Mouse (Mus musculus): ENCODE measurements around the gene Anks1. TPM values are rescaled to one million over a fixed set of nuclear protein-coding genes. Genes with fewer than 3 reads are reported as not detected.

The Anks1 gene
- total RNA-seq, 1 experiment from 2014 or later, result 16.1 TPM

DNA sequence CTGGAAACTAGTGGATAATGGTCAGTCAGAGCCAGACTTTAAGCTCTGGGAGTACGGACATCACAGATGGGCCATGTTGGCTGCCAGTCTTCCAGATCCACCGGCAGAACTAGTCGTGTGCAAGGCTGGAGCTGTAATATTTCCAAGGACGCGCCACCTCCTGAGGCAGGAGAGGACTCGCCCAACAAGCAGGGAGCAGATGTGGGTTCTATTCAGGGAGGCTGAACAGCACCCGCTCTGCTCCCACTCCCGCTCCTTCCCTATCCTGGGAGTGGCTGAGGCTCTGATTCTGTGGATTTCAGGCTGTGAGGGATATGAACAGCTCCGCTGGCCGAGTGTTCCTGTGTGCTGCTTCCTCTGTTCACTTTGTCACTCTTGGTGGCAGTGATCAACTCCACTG lies 121.3 kb downstream of the Anks1 start:
- no peak for ATAC-seq (replicated peaks; ENCODE audit: insufficient number of reproducible peaks, low FRiP score, low TSS enrichment, poor library complexity, severe bottlenecking)

- no peak for ATAC-seq (replicated peaks; ENCODE audit: insufficient number of reproducible peaks, low FRiP score, low TSS enrichment, poor library complexity, severe bottlenecking)
Observed at GRCm38 (mm10) chr17:28031281-28031941, 122.3 kb downstream of the Anks1 start.

- ATAC-seq (replicated peaks; ENCODE audit: insufficient number of reproducible peaks, low FRiP score, low TSS enrichment, poor library complexity, severe bottlenecking), result no peak
Observed at GRCm38 (mm10) chr17:28032219-28032618, 123.1 kb downstream of the Anks1 start.

DNA sequence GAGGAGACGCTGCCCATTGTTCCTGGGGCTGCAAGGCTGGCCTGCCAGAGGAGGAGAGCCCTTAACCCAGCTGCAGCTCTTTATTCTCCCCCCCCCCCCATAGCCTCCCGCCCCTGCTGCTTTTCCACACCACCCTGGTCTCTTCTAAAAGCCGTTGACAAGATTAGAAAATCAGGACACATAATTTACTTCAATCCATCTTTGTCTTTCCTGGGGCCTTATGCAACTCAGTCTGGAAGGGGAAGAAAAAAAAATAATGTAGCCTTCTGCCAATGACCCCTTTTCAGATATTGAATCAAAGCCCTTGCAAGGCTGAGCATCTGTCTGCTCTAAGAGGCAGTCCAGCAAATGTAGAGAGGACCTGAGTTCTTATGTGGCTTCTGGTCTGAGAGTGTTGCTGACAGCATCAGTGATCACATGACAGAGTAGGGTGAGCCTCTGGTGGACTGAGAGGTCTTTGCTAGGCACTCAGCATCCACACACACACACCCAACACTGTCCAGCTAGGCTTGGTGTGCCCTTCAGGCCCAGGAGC lies 124.0 kb downstream of the Anks1 start:
- no peak for ATAC-seq (replicated peaks; ENCODE audit: insufficient number of reproducible peaks, low FRiP score, low TSS enrichment, poor library complexity, severe bottlenecking)

DNA sequence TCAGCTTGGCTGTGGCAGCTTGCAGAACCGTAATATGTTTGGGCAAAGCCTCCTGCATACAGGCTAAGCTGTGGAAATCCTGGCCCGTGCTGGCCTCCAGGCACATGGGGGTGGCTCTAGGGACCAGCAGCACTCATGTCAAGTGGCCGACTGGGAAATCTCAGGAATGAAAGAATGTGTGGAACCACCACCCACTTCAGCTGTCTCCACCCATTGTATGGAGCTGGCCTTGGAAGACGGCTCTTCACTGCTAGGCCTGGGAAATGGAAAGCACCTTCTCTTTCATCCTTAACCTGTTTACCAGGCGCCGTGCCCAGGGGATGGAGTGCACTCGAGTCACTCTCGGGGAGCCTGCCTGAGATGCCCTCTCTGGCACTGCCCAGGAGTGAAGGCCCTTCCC lies 125.9 kb downstream of the Anks1 start:
- no peak for ATAC-seq (replicated peaks; ENCODE audit: insufficient number of reproducible peaks, low FRiP score, low TSS enrichment, poor library complexity, severe bottlenecking)

DNA sequence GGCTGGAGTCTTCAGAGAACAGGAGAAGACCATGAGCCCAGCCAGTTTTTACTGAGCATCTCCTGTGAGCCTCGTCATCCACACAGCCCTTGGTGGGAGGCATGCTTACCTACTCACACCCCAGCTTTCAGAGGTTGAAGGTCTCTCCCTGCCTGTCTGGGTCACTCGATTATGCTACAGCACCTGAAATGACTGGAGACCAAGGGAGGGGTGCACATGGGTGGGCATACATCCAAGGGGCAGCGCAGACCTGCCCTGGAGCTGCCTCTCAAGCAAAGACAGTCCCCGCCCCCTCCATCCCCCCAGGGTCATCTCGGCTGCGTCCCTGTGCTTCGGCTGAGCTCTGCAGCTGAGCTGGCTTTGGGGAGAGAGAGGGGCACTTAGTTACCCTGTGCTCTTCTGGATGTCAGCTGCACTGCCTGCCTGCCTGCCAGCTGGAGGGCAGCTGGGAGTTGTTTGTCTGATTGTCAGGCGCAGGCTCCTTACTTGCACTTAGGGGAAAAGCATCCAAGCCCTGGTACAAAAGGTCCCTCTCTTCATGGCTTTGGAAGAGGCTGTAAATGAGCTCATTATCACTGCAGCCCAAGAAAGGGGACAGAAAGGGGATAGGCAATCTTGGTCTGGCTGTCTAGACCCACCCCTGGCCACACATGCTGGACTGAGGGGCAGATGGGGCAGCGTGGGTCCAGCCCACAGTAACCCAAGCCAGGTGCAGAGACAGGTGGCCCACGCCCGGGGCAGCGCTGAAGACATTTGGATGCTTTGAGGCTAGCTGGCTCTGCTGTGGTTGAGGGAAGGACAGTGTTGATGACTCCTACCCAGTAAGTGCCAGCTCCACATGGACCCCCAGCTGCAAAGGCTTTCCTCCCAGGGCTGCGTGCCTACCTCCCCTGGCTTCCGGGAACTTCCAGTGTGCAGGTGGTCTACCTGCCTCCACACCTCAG lies 128.0 kb downstream of the Anks1 start:
- ATAC-seq (replicated peaks; ENCODE audit: insufficient number of reproducible peaks, low FRiP score, low TSS enrichment, poor library complexity, severe bottlenecking), result no peak

GRCm38 (mm10) chr17:28040620-28041019 lies 131.5 kb downstream of the Anks1 start:
- no peak for ATAC-seq (replicated peaks; ENCODE audit: insufficient number of reproducible peaks, low FRiP score, low TSS enrichment, poor library complexity, severe bottlenecking)

- ATAC-seq (replicated peaks; ENCODE audit: insufficient number of reproducible peaks, low FRiP score, low TSS enrichment, poor library complexity, severe bottlenecking), result no peak
Observed at GRCm38 (mm10) chr17:28041298-28041697, 132.2 kb downstream of the Anks1 start.

GRCm38 (mm10) chr17:28042299-28042771 lies 133.2 kb downstream of the Anks1 start:
- no peak for ATAC-seq (replicated peaks; ENCODE audit: insufficient number of reproducible peaks, low FRiP score, low TSS enrichment, poor library complexity, severe bottlenecking)

DNA sequence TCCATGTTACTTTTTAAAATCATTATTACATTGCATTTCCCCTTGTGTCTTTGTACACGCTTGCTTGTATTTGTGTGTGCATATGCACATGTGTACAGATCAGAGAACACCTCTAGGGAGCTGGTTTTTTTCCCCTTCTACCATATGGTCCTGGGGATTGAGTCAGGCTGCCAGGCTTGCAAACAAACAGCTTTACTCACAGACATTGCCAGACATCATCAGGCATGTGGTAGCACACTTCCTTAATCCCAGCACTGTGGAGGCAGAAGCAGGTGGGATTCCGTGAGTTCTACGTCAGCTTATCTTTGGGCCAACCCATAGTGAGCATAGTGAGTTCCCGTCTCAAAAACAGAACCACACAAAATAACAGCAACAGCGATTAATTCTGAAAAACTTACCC lies 137.9 kb downstream of the Anks1 start:
- ATAC-seq (replicated peaks; ENCODE audit: insufficient number of reproducible peaks, low FRiP score, low TSS enrichment, poor library complexity, severe bottlenecking), result no peak

DNA sequence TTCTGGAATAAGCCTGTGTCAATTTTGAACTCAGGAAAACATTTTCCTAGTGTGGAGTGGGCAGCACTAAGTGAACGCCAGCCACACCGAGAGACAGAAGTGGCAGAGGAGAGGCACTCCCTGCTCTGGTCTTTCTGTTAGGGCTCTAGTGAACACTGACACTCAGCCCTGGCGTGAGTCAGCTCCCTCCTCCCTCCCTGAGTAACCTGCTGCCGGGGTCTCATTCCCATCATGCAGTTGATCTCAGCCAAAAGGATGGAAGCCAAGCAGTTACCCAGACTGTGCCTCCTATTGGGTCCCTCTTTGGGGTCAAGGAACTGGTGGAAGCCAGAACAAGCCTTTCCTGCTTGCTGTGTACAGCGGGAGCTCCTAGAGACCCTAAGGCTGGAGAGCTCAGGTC lies 138.4 kb downstream of the Anks1 start:
- no peak for ATAC-seq (replicated peaks; ENCODE audit: insufficient number of reproducible peaks, low FRiP score, low TSS enrichment, poor library complexity, severe bottlenecking)

DNA sequence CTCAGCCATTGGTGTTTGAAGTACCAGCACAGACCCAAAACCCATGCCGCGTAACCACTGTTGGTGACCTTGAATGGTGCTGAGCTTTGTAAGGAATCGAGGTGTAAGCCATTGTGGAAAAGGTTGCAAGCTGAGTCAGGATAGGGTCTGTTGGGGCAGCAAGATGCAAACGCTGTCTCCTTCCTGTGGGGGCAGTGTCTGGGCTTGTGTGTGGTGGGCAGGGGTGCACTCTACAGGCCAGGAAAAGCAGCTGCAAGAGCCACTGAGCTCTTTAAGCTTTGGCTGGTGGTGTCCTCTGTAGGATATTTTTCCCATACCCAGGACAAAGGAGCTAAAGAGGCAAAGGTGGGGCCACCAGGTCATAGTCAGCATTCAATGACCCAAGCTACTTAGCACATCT lies 139.3 kb downstream of the Anks1 start:
- no peak for ATAC-seq (replicated peaks; ENCODE audit: insufficient number of reproducible peaks, low FRiP score, low TSS enrichment, poor library complexity, severe bottlenecking)

- ATAC-seq (replicated peaks; ENCODE audit: insufficient number of reproducible peaks, low FRiP score, low TSS enrichment, poor library complexity, severe bottlenecking), result no peak
Observed at GRCm38 (mm10) chr17:28050210-28050609, 141.1 kb downstream of the Anks1 start.

DNA sequence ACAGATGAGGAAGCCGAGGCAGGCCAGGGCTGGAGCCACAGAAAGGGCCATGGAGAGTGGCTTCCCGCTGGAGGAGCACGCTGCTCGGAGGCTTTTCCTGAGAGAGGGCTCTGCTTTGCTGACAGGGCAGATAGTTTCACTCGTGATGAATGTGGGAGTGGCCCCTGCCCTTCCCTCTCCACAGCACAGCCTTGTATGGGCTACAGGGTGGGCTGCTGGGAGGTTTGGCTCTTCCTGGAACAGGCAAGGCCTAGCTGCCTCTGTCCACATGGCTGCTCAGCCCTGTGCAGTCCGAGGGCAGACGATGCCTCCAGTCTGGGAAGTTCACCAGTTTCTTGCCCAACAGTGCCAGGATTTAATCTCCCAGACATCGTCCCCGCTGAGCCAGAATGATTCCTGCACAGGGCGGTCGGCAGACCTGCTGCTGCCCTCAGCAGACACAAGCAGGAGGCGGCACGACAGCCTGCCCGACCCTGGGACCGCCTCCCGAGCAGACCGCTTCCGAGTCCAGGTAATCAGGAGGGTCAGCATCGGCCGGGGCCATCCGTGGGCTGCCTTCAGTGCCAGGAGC lies 143.3 kb downstream of the Anks1 start:
- ATAC-seq (replicated peaks; ENCODE audit: insufficient number of reproducible peaks, low FRiP score, low TSS enrichment, poor library complexity, severe bottlenecking), result no peak

DNA sequence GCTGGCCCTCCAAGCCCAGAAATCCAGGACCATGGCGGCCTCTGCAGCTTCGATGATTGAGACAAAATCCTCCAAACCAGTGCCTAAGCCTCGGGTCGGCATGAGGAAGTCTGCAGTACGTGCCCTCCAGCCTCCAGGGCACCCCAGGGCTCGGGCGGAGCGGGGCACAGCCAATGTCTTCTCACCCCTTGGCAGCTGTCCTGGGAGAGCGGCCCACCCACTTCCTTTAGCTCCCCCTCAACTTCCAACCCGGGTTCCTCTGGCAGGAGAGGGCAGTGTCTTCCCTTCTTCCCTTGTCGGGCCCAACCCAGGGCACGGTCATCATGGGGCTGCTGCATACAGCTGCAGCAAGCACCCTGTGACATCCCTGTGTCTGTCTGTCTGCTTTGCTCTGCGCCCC lies 149.2 kb downstream of the Anks1 start:
- no peak for ATAC-seq (replicated peaks; ENCODE audit: insufficient number of reproducible peaks, low FRiP score, low TSS enrichment, poor library complexity, severe bottlenecking)

- ATAC-seq (replicated peaks; ENCODE audit: insufficient number of reproducible peaks, low FRiP score, low TSS enrichment, poor library complexity, severe bottlenecking), result no peak
Observed at GRCm38 (mm10) chr17:28060681-28061080, 151.6 kb downstream of the Anks1 start.

DNA sequence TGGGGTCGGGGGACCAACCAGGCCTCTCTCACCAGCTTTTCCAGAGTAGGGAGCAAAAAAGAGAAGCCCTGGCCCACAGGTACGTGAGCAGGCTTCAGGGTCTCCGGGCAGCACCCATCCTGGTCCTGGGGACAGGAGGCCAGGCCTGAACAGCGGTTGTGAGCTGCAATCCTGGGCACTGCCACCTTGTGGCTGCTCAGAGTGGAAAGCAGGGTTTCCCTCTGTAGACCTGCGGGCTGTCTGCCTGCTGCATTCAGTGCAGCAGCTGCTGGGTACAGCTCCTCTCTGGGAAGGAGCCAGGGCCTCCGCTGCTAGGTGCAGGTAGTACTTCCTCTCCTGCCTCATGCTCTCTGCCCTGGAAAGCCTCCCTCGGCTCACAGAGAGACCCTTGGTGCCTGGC lies 152.4 kb downstream of the Anks1 start:
- ATAC-seq (replicated peaks; ENCODE audit: insufficient number of reproducible peaks, low FRiP score, low TSS enrichment, poor library complexity, severe bottlenecking), result no peak

GRCm38 (mm10) chr17:28062710-28063109 lies 153.6 kb downstream of the Anks1 start:
- ATAC-seq (replicated peaks; ENCODE audit: insufficient number of reproducible peaks, low FRiP score, low TSS enrichment, poor library complexity, severe bottlenecking), result no peak

GRCm38 (mm10) chr17:28063163-28063562 lies 154.1 kb downstream of the Anks1 start:
- no peak for ATAC-seq (replicated peaks; ENCODE audit: insufficient number of reproducible peaks, low FRiP score, low TSS enrichment, poor library complexity, severe bottlenecking)

Data from monocyte, adult 5-6 weeks (primary cell).